ENCODE assay signal across 8 mouse cellular contexts in the genomic region with DNA sequence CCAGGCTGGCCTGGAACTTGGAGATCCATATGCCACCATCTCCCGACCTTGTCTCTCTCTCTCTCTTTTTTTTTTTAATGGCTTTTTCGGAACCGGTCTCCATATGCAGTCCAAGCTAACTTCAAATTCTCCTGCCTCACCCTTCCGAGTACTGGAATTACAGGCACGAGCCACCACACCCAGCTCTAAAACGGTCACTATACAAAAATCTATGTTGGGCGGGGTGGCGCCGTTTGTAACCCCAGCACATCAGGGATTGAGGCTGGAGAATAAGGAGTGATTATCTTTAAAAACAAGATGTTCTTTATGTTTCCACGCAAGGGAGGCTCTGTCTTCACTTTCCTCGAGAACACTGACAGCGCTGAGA. TPM values are rescaled to one million over a fixed set of nuclear protein-coding genes. Genes with fewer than 3 reads are reported as not detected.
A peak's percentile ranks its signal among the peaks of the same experiment; 100 is the strongest.
DNase-seq lines count a peak whose midpoint lies in the region; ATAC-seq and TF ChIP-seq lines count a peak whose summit lies in the region.

No protein-coding gene starts in this region.

- peaks cover 37% of the 10 kb centered on the region for H3K36me3 ChIP-seq in lung, embryonic 14.5 days (ENCODE audit: insufficient read depth)
- H3K36me3 ChIP-seq in erythroblast, embryonic 14.5 days (ENCODE audit: control insufficient read depth): peaks cover 57% of the 10 kb centered on the region
- peaks cover 35% of the 10 kb centered on the region for H3K36me3 ChIP-seq in limb, embryonic 12.5 days
- peaks cover 8% of the 10 kb centered on the region; the same call in 1 of the 2 replicates for H3K36me3 ChIP-seq in neural tube, embryonic 14.5 days (ENCODE audit: control insufficient read depth, insufficient read depth, low read length)

- H3K9ac ChIP-seq in lung, embryonic 14.5 days: peak overlapping the region; percentile 68
- H3K9ac ChIP-seq in limb, embryonic 12.5 days (replicated peaks): peak overlapping the region; percentile 79
- H3K9ac ChIP-seq in neural tube, embryonic 14.5 days (replicated peaks; ENCODE audit: low read depth, low read length): peak overlapping the region; percentile 50

- 0 out of 2 replicates have a peak, but pooled peaks cover 7% of the 10 kb centered on the region for H3K4me1 ChIP-seq in lung, embryonic 14.5 days (ENCODE audit: insufficient read depth)
- peaks cover 52% of the 10 kb centered on the region for H3K4me1 ChIP-seq in erythroblast, embryonic 14.5 days (ENCODE audit: control insufficient read depth)
- peaks cover 15% of the 10 kb centered on the region for H3K4me1 ChIP-seq in limb, embryonic 12.5 days (replicated peaks)
- peaks cover 8% of the 10 kb centered on the region; the same call in 1 of the 2 replicates for H3K4me1 ChIP-seq in neural tube, embryonic 14.5 days (ENCODE audit: control insufficient read depth, insufficient read depth, low read length)

- WGBS in lung, embryonic 14.5 days: 3% methylated on average over 12 of the region's 12 CpGs
- WGBS in limb, embryonic 12.5 days: 5% methylated on average over 12 of the region's 12 CpGs
- WGBS in neural tube, embryonic 14.5 days: 5% methylated on average over 12 of the region's 12 CpGs

- H3K27me3 ChIP-seq in lung, embryonic 14.5 days (ENCODE audit: insufficient read depth, low read length): no peaks in the 10 kb centered on the region
- peaks cover 27% of the 10 kb centered on the region for H3K27me3 ChIP-seq in erythroblast, embryonic 14.5 days (ENCODE audit: control insufficient read depth)
- no peaks in the 10 kb centered on the region for H3K27me3 ChIP-seq in limb, embryonic 12.5 days
- no peaks in the 10 kb centered on the region for H3K27me3 ChIP-seq in neural tube, embryonic 14.5 days (ENCODE audit: control insufficient read depth, insufficient read depth, low read length)

- H3K4me3 ChIP-seq in lung, embryonic 14.5 days (ENCODE audit: low read depth, low read length): peak overlapping the region; percentile 66
- H3K4me3 ChIP-seq in erythroblast, embryonic 14.5 days (replicated peaks): peak overlapping the region; percentile 88
- peak overlapping the region; percentile 73 for H3K4me3 ChIP-seq in limb, embryonic 12.5 days (replicated peaks)
- H3K4me3 ChIP-seq in neural tube, embryonic 14.5 days (ENCODE audit: low read depth, low read length): peak overlapping the region; percentile 52

- ATAC-seq in lung, embryonic 14.5 days (ENCODE audit: insufficient read depth): no peak; the same call in 1 of the 2 replicates
- peak; percentile 1; the same call in 1 of the 2 replicates for ATAC-seq in limb, embryonic 12.5 days (ENCODE audit: insufficient number of reproducible peaks, insufficient read depth, low FRiP score, low TSS enrichment, low read depth)
- ATAC-seq in neural tube, embryonic 14.5 days (ENCODE audit: low read depth): no peak

- TF ChIP-seq CTCF in lung, embryonic 14.5 days (IDR thresholded peaks at IDR 0.05; ENCODE audit: low read depth): no peak

- H3K4me2 ChIP-seq in lung, embryonic 14.5 days: peak overlapping the region; percentile 67
- H3K4me2 ChIP-seq in limb, embryonic 12.5 days: peak overlapping the region; percentile 67
- peak overlapping the region; percentile 68 for H3K4me2 ChIP-seq in neural tube, embryonic 14.5 days (ENCODE audit: low read depth, low read length)

- H3K9me3 ChIP-seq in lung, embryonic 14.5 days (ENCODE audit: low read depth, low read length): no peaks in the 10 kb centered on the region
- peaks cover 4% of the 10 kb centered on the region; the same call in 1 of the 2 replicates for H3K9me3 ChIP-seq in erythroblast, embryonic 14.5 days (ENCODE audit: control insufficient read depth, low read length)
- H3K9me3 ChIP-seq in limb, embryonic 12.5 days: no peaks in the 10 kb centered on the region
- H3K9me3 ChIP-seq in neural tube, embryonic 14.5 days (ENCODE audit: control insufficient read depth, low read length): no peaks in the 10 kb centered on the region

- H3K27ac ChIP-seq in lung, embryonic 14.5 days (ENCODE audit: low read depth): peak overlapping the region; percentile 86
- H3K27ac ChIP-seq in limb, embryonic 12.5 days: peak overlapping the region; percentile 92
- H3K27ac ChIP-seq in neural tube, embryonic 14.5 days (ENCODE audit: low read depth, low read length): peak overlapping the region; percentile 89

- DNase-seq in lung, embryonic 14.5 days: no peak
- DNase-seq in lung, postnatal 4 days: no peak
- DNase-seq in right cerebral cortex, adult 18-20 months: no peak
- no peak for DNase-seq in frontal cortex, postnatal 14 days (ENCODE audit: low spot score in 2 of 2)
- DNase-seq in c-Kit-positive CD71-positive TER-119-positive erythroid progenitor cells, embryonic 14.5 days (ENCODE audit: low spot score): no peak

RNA-seq across cellular contexts. Expression of a gene that starts 0.3 kb away (rescaled TPM):
- 69.2 and 72.0 TPM in 2 replicates for polyA plus RNA-seq in lung, embryonic 14.5 days (2014; fragmentation: Nextera tagmentation; extraction: Ambion mirVana)
- 1.7 and 2.8 TPM in 2 replicates for polyA plus RNA-seq in erythroblast, embryonic 14.5 days (2012)
- 51.3 and 52.5 TPM in 2 replicates for polyA plus RNA-seq in limb, embryonic 12.5 days (2016; fragmentation: Nextera tagmentation; extraction: Ambion mirVana)
- 15.7 and 16.9 TPM in 2 replicates for polyA plus RNA-seq in neural tube, embryonic 14.5 days (2014; fragmentation: Nextera tagmentation; extraction: Ambion mirVana)

RNA-seq across cellular contexts. Expression of a gene that starts 4.6 kb away (rescaled TPM):
- 24.0 and 24.7 TPM in 2 replicates for polyA plus RNA-seq in lung, embryonic 14.5 days (2014; fragmentation: Nextera tagmentation; extraction: Ambion mirVana)
- 0.31 and 0.37 TPM in 2 replicates for polyA plus RNA-seq in erythroblast, embryonic 14.5 days (2012)
- 21.3 and 24.0 TPM in 2 replicates for polyA plus RNA-seq in limb, embryonic 12.5 days (2016; fragmentation: Nextera tagmentation; extraction: Ambion mirVana)
- 18.0 and 27.3 TPM in 2 replicates for polyA plus RNA-seq in neural tube, embryonic 14.5 days (2014; fragmentation: Nextera tagmentation; extraction: Ambion mirVana)

RNA-seq across cellular contexts. Expression of a gene that starts 18.8 kb away (rescaled TPM):
- polyA plus RNA-seq in lung, embryonic 14.5 days (2014; fragmentation: Nextera tagmentation; extraction: Ambion mirVana): 40.8 and 42.9 TPM in 2 replicates
- polyA plus RNA-seq in erythroblast, embryonic 14.5 days (2012): 5.0 and 5.2 TPM in 2 replicates
- 56.9 and 64.3 TPM in 2 replicates for polyA plus RNA-seq in limb, embryonic 12.5 days (2016; fragmentation: Nextera tagmentation; extraction: Ambion mirVana)
- polyA plus RNA-seq in neural tube, embryonic 14.5 days (2014; fragmentation: Nextera tagmentation; extraction: Ambion mirVana): 22.4 and 37.5 TPM in 2 replicates

RNA-seq across cellular contexts. Expression of a gene that starts 19.5 kb away (rescaled TPM):
- 19.5 and 21.6 TPM in 2 replicates for polyA plus RNA-seq in lung, embryonic 14.5 days (2014; fragmentation: Nextera tagmentation; extraction: Ambion mirVana)
- 0.91 and 1.1 TPM in 2 replicates for polyA plus RNA-seq in erythroblast, embryonic 14.5 days (2012)
- 16.9 and 19.4 TPM in 2 replicates for polyA plus RNA-seq in limb, embryonic 12.5 days (2016; fragmentation: Nextera tagmentation; extraction: Ambion mirVana)
- 6.0 and 8.5 TPM in 2 replicates for polyA plus RNA-seq in neural tube, embryonic 14.5 days (2014; fragmentation: Nextera tagmentation; extraction: Ambion mirVana)

RNA-seq across cellular contexts. Expression of a gene that starts 22.7 kb away (rescaled TPM):
- 1,155 and 1,206 TPM in 2 replicates for polyA plus RNA-seq in lung, embryonic 14.5 days (2014; fragmentation: Nextera tagmentation; extraction: Ambion mirVana)
- polyA plus RNA-seq in erythroblast, embryonic 14.5 days (2012): 56.9 and 99.3 TPM in 2 replicates
- polyA plus RNA-seq in limb, embryonic 12.5 days (2016; fragmentation: Nextera tagmentation; extraction: Ambion mirVana): 1,183 and 1,215 TPM in 2 replicates
- polyA plus RNA-seq in neural tube, embryonic 14.5 days (2014; fragmentation: Nextera tagmentation; extraction: Ambion mirVana): 1,611 and 1,626 TPM in 2 replicates

Comparison
In these comparisons a context has a peak if more than half of its experiments do, and no peak if none do; other contexts are left out.
1. RNA of a gene that starts 4.6 kb away (polyA plus RNA-seq): 24.0 to 24.7 TPM in lung, embryonic 14.5 days, 21.3 to 24.0 TPM in limb, embryonic 12.5 days and 18.0 to 27.3 TPM in neural tube, embryonic 14.5 days; 0.31 to 0.37 TPM in erythroblast, embryonic 14.5 days; every median in the first group is over 10 times any median in the second.
2. Peak in every context shown above with its lines, with median percentiles within 50 percentile points of each other: H3K27ac ChIP-seq, H3K4me2 ChIP-seq, H3K4me3 ChIP-seq and H3K9ac ChIP-seq.